11 mouse cellular contexts compared by ENCODE assay signal in genomic region chr9:61102451-61103358, GRCm38 (mm10).
DNase-seq lines count a peak whose midpoint lies in the region; ATAC-seq and TF ChIP-seq lines count a peak whose summit lies in the region.
"Had no signal": no experiment of that assay in that cellular context is flagged by ENCODE, and none has a peak within 500 bp of the region (broad histone marks: within the 10 kb centered on the region; RNA-seq: fewer than 3 reads in every experiment).

No protein-coding gene starts in this region.

- peak; percentile 88 for TF ChIP-seq EP300 in lung, postnatal 0 days (IDR thresholded peaks at IDR 0.05)

- 50% methylated on average over 24 of the region's 24 CpGs for WGBS in lung, postnatal 0 days
- 56% methylated on average over 24 of the region's 24 CpGs for WGBS in lung, adult 2 months
- WGBS in forebrain, embryonic 14.5 days, result 7% methylated on average over 24 of the region's 24 CpGs
- 71% methylated on average over 24 of the region's 24 CpGs for WGBS in liver, embryonic 12.5 days (ENCODE audit: insufficient replicate concordance)

- H3K9ac ChIP-seq in lung, postnatal 0 days (replicated peaks; ENCODE audit: low read depth), result no peak overlapping the region
- H3K9ac ChIP-seq in forebrain, embryonic 14.5 days (ENCODE audit: low read length), result no peak overlapping the region
- H3K9ac ChIP-seq in liver, embryonic 12.5 days, result no peak overlapping the region

- ATAC-seq in lung, postnatal 0 days, result 0 out of 2 replicates have a peak, but pooled peaks have one; percentile 37
- peak; percentile 87 for ATAC-seq in forebrain, embryonic 14.5 days
- no peak for ATAC-seq in liver, embryonic 12.5 days
- ATAC-seq: Patski had no signal

- no peak overlapping the region for H3K27ac ChIP-seq in lung, postnatal 0 days (ENCODE audit: low read length)
- no peak overlapping the region for H3K27ac ChIP-seq in forebrain, embryonic 14.5 days (ENCODE audit: low read depth, low read length)
- no peak overlapping the region for H3K27ac ChIP-seq in liver, embryonic 12.5 days

- peaks cover 45% of the 10 kb centered on the region for H3K27me3 ChIP-seq in lung, postnatal 0 days (replicated peaks; ENCODE audit: insufficient read depth, low read length)
- H3K27me3 ChIP-seq in forebrain, embryonic 14.5 days (replicated peaks; ENCODE audit: control insufficient read depth, insufficient read depth, low read length), result peaks cover 4% of the 10 kb centered on the region; the same call in 1 of the 2 replicates
- H3K27me3 ChIP-seq in liver, embryonic 12.5 days (replicated peaks), result no peaks in the 10 kb centered on the region; the same call in 1 of the 2 replicates

- peak; percentile 25 for DNase-seq in lung, postnatal 0 days (ENCODE audit: low spot score)
- DNase-seq in lung, adult 2 months, result no peak
- DNase-seq in forebrain, embryonic 14.5 days (ENCODE audit: low spot score), result peak; percentile 96
- peak; percentile 9 for DNase-seq in lung, postnatal 36 days
- DNase-seq in retina, postnatal 1 day, result peak; percentile 72
- no peak for DNase-seq in adrenal gland, adult 2 months
- no peak for DNase-seq in right cerebral cortex, postnatal 10 days (ENCODE audit: low spot score in 2 of 2)
- DNase-seq: heart, postnatal 36 days; kidney, postnatal 10 days had no signal

- H3K9me3 ChIP-seq in lung, postnatal 0 days (ENCODE audit: low read length), result no peaks in the 10 kb centered on the region
- H3K9me3 ChIP-seq in forebrain, embryonic 14.5 days (replicated peaks; ENCODE audit: control insufficient read depth, low read length), result no peaks in the 10 kb centered on the region
- H3K9me3 ChIP-seq in liver, embryonic 12.5 days (replicated peaks), result no peaks in the 10 kb centered on the region

- no peak for TF ChIP-seq CTCF in lung, postnatal 0 days (IDR thresholded peaks at IDR 0.05)
- no peak for TF ChIP-seq CTCF in lung, adult 2 months (IDR thresholded peaks at IDR 0.05; ENCODE audit: insufficient read depth, low read length)

- H3K36me3 ChIP-seq in lung, postnatal 0 days (ENCODE audit: insufficient read depth, low read length), result no peaks in the 10 kb centered on the region
- no peaks in the 10 kb centered on the region for H3K36me3 ChIP-seq in forebrain, embryonic 14.5 days (ENCODE audit: control insufficient read depth, insufficient read depth, low read length)
- H3K36me3 ChIP-seq in liver, embryonic 12.5 days, result no peaks in the 10 kb centered on the region

- H3K4me3 ChIP-seq in lung, postnatal 0 days (ENCODE audit: low read depth, low read length), result no peak overlapping the region
- no peak overlapping the region for H3K4me3 ChIP-seq in lung, adult 2 months (replicated peaks; ENCODE audit: extremely low read depth, low read depth, low read length)
- H3K4me3 ChIP-seq in forebrain, embryonic 14.5 days (ENCODE audit: low read depth, low read length), result no peak overlapping the region
- no peak overlapping the region for H3K4me3 ChIP-seq in liver, embryonic 12.5 days

- no peak overlapping the region for H3K4me2 ChIP-seq in lung, postnatal 0 days (replicated peaks; ENCODE audit: low read depth, low read length)
- peak overlapping the region; percentile 16; the same call in 1 of the 2 replicates for H3K4me2 ChIP-seq in forebrain, embryonic 14.5 days (ENCODE audit: low read length)
- no peak overlapping the region for H3K4me2 ChIP-seq in liver, embryonic 12.5 days

- H3K4me1 ChIP-seq in lung, postnatal 0 days (ENCODE audit: insufficient read depth, low read depth, low read length), result no peaks in the 10 kb centered on the region
- no peaks in the 10 kb centered on the region for H3K4me1 ChIP-seq in lung, adult 2 months (ENCODE audit: control insufficient read depth, insufficient read depth, low read length)
- peaks cover 20% of the 10 kb centered on the region for H3K4me1 ChIP-seq in forebrain, embryonic 14.5 days (ENCODE audit: control insufficient read depth, insufficient read depth, low read length)
- no peaks in the 10 kb centered on the region for H3K4me1 ChIP-seq in liver, embryonic 12.5 days

- TF ChIP-seq POLR2A in lung, adult 2 months (IDR thresholded peaks at IDR 0.05; ENCODE audit: borderline replicate concordance, extremely low read depth, low read depth, low read length), result no peak

Comparison
In these comparisons a context has a peak if more than half of its experiments do, and no peak if none do; other contexts are left out.
1. DNase-seq: peak in lung, postnatal 0 days (single experiment), forebrain, embryonic 14.5 days (single experiment), lung, postnatal 36 days (single experiment) and retina, postnatal 1 day (single experiment); none in lung, adult 2 months (single experiment), adrenal gland, adult 2 months (single experiment) and right cerebral cortex, postnatal 10 days (0 of 2).